Mouse (Mus musculus) forebrain, postnatal 0 days (tissue): Measurements from ENCODE around the gene Tcf7. TPM values are rescaled to one million over a fixed set of nuclear protein-coding genes. Genes with fewer than 3 reads are reported as not detected.

Experiments
- ATAC-seq: fragments of 200-750 bp; cut with Nextera tagmentation; 2 replicates; pipeline ENCODE4 v1.8.0; 2017; ENCODE audit warnings: mild to moderate bottlenecking, moderate library complexity
- DNase-seq: peaks from one replicate; pipeline ENCODE4 v3.0.0-alpha.2; 2015
- H3K27ac ChIP-seq: fragments of 300-500 bp; sonication (generic); 2 replicates; pipeline ENCODE4 v1.5.1; 2014; ENCODE audit warnings: low read depth, mild to moderate bottlenecking, antibody characterized with exemption, low read length, moderate library complexity, mixed read lengths
- H3K27me3 ChIP-seq: fragments of 300-500 bp; sonication (generic); 2 replicates; pipeline ENCODE4 v1.6.1; 2014; ENCODE audit warnings: mild to moderate bottlenecking, low read length, mixed read lengths; ENCODE audit not compliant: insufficient read depth
- H3K36me3 ChIP-seq: fragments of 300-500 bp; sonication (generic); 2 replicates; pipeline ENCODE4 v1.6.1; 2014; ENCODE audit warnings: mild to moderate bottlenecking, moderate library complexity; ENCODE audit not compliant: insufficient read depth
- H3K4me1 ChIP-seq: fragments of 300-500 bp; sonication (generic); 2 replicates; pipeline ENCODE4 v1.6.1; 2014; ENCODE audit warnings: antibody characterized with exemption; ENCODE audit not compliant: insufficient read depth
- H3K4me2 ChIP-seq: fragments of 300-500 bp; sonication (generic); 2 replicates; pipeline ENCODE4 v1.6.1; 2014; ENCODE audit warnings: low read depth, mild to moderate bottlenecking, moderate library complexity
- H3K4me3 ChIP-seq: fragments of 300-500 bp; sonication (generic); 2 replicates; pipeline ENCODE4 v1.5.1; 2014; ENCODE audit warnings: low read depth, low read length, mixed read lengths
- H3K9ac ChIP-seq: fragments of 300-500 bp; sonication (generic); 2 replicates; pipeline ENCODE4 v1.6.1; 2014; ENCODE audit warnings: mild to moderate bottlenecking
- H3K9me3 ChIP-seq: fragments of 300-500 bp; sonication (generic); 2 replicates; pipeline ENCODE4 v1.6.1; 2016; ENCODE audit warnings: low read length
- CTCF ChIP-seq: sonication (generic); IDR thresholded peaks from 2 replicates; pipeline ENCODE4 v1.5.1; 2016; ENCODE audit warnings: antibody characterized with exemption, control low read depth, low read depth
- WGBS: fragments of 180-500 bp; shearing (Covaris S2); extraction: QIAGEN DNeasy Blood & Tissue Kit; methylation state at CpG from one replicate; pipeline ENCODE4 v1.1.7; 2014; 5-methylcytosine and 5-hydroxymethylcytosine counted together
- polyA plus RNA-seq: library from polyadenylated mRNA; unstranded; fragments of >200 nt; fragmentation: Nextera tagmentation; extraction: Ambion mirVana; gene quantifications from 2 replicates; pipeline ENCODE4 v1.2.1, GENCODE M21; 2015
- total RNA-seq: library from RNA; depleted of rRNA; stranded (reverse); fragments of >200 nt; gene quantifications from 2 replicates; pipeline ENCODE4 v1.2.3, GENCODE M21; 2014

Gene Tcf7
- total and polyA plus RNA-seq, 2 experiments from 2014 or later: 2.3 to 4.4 TPM

DNA sequence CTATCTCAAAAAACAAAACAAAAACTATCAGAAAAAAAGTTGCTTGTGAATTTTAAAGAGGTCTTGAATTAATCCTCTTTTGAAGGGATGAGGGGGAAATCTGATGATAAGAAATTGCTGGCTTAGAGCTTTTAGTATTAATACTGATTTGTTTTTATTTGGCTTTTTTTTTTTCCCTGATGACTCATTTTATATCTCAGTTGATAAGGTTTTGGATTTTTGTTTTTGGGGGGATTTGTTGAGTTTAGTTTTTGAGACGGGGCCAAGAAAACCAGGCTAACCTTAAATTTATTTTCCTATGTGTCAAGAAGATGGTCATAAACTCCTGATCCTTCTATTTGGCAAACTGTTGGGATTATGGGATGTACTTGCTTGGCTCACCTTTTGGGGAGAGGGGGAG lies 48.9 kb downstream of the Tcf7 start:
- DNase-seq (no peak), ATAC-seq (no peak)
- no peaks in the 10 kb centered on the region for H3K9me3 ChIP-seq
- no peaks in the 10 kb centered on the region for H3K27me3 ChIP-seq
- H3K9ac ChIP-seq: no peak overlapping the region
- 98% methylated on average over 1 of the region's 1 CpGs for WGBS
- H3K36me3 ChIP-seq: peaks cover 14% of the 10 kb centered on the region
- no peak for TF ChIP-seq CTCF
- no peak overlapping the region for H3K27ac ChIP-seq
- H3K4me1 ChIP-seq: peaks cover 19% of the 10 kb centered on the region
- peak overlapping the region; percentile 75 for H3K4me2 ChIP-seq
- no peak overlapping the region for H3K4me3 ChIP-seq

GRCm38 (mm10) chr11:52233043-52233653 lies 49.7 kb downstream of the Tcf7 start:
- Histone ChIP-seq H3K4me2 (peak overlapping the region; percentile 75), H3K4me3 (peak overlapping the region; percentile 98), H3K9ac (peak overlapping the region; percentile 99), H3K27ac (0 out of 2 replicates have a peak overlapping the region, but pooled peaks have one; percentile 94), H3K36me3 (peaks cover 9% of the 10 kb centered on the region), H3K27me3 (no peaks in the 10 kb centered on the region), H3K9me3 (no peaks in the 10 kb centered on the region), H3K4me1 (peaks cover 19% of the 10 kb centered on the region)
- 32% methylated on average over 3 of the region's 3 CpGs for WGBS
- no peak for DNase-seq
- TF ChIP-seq CTCF: no peak
- no peak for ATAC-seq

DNA sequence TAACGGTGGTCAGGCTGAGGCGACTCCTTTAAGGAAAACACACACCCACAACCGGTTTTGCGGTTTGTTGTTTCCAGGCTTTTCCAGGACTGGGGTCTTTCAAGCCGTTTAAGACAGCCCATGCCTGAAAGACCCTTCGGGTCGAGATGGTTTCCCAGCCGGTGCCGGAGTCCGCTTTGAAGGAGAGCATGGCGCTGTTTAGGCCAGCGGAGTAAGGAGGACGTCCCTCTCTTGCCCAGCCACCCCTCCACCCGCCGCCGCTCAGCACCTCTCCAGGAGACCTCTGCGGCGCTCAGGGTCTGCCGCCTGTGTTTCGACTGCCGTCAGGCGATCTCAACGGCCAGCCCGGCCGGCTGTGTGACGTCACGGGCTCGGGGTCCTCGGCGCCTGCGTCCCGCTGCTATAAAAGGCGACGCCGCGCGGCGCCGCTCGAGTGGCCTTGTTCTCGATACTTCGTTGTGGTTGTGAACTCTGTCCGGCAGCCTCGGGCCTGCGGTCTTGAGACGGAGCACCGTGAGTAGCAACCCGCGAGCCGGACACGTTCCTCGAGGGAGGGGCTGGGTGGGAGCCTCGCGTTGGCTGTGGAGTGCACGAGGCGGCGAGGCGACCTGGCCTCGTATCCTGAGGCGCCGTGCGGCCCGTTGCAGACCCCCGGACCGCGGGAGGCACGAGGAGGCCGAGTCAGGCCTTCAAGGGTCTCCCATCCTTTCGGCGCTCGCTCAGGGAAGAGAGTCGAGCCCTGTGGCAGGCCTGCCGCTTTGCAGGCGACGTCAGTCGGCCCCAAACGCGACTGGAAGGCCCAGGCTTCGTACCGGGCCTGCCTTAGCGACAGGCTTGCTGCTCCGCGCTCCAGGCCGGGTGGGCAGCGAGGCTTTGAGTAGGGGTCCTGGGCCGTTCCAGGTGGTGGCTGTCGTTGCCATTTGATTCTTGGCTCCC lies 50.9 kb downstream of the Tcf7 start, which contains the start of gene Skp1a:
Skp1a (plus strand) TSS at position 390 of the 936 bp plus-strand sequence.
- Histone ChIP-seq H3K9me3 (no peaks in the 10 kb centered on the region), H3K4me3 (peak within 1 kb of the TSS; percentile 98), H3K9ac (peak within 1 kb of the TSS; percentile 99), H3K4me2 (peak within 1 kb of the TSS; percentile 75), H3K27me3 (no peaks in the 10 kb centered on the region), H3K27ac (peak within 1 kb of the TSS; percentile 94), H3K36me3 (no peaks in the 10 kb centered on the region), H3K4me1 (peaks cover 19% of the 10 kb centered on the region)
- TF ChIP-seq CTCF: peak; percentile 22
- peak; percentile 95 for ATAC-seq
- under 1% methylated on average over 83 of the region's 87 CpGs for WGBS
- peak; percentile 97 for DNase-seq

GRCm38 (mm10) chr11:52230694-52231093 lies 52.1 kb downstream of the Tcf7 start:
- Histone ChIP-seq H3K36me3 (no peaks in the 10 kb centered on the region), H3K4me1 (peaks cover 19% of the 10 kb centered on the region), H3K27me3 (no peaks in the 10 kb centered on the region), H3K27ac (no peak overlapping the region), H3K9ac (peak overlapping the region; percentile 99), H3K4me3 (no peak overlapping the region), H3K4me2 (peak overlapping the region; percentile 75), H3K9me3 (no peaks in the 10 kb centered on the region)
- ATAC-seq (no peak), DNase-seq (no peak)
- TF ChIP-seq CTCF: no peak
- 55% methylated on average over 5 of the region's 5 CpGs for WGBS

DNA sequence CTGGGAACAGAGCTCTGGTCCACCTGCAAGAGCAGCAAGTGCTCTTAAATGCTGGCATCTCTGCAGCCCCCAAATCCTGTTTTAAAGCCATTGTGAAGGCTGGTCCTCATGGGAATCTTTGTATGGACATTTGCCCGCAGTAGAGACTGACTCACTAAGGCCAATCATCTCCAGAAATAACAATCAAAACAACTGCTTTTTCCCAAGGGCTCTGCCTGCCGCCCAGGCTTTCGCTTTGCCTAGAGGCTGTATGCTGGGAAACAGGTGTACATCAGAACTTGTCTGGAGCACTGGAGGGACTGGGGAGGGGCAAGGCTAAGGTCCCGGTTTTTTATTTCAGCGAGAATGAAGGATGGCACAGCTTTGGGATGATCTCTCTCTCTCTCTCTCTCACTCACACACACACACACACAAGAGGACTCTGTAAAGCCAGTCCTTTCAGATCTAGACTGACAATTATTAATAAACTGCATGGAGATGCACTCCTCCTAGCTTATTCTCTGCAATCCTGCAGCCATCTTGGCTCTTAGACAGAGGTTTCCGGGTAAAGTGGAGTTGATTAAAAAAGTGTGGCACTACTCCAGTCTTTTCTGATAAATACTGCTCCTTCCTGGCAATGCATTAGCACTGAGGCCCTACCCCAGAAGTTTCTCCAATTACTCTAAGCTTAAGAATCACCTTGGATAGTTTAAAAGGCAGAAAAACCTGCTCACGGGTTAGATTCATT lies 53.9 kb downstream of the Tcf7 start:
- WGBS: 85% methylated on average over 7 of the region's 7 CpGs

DNA sequence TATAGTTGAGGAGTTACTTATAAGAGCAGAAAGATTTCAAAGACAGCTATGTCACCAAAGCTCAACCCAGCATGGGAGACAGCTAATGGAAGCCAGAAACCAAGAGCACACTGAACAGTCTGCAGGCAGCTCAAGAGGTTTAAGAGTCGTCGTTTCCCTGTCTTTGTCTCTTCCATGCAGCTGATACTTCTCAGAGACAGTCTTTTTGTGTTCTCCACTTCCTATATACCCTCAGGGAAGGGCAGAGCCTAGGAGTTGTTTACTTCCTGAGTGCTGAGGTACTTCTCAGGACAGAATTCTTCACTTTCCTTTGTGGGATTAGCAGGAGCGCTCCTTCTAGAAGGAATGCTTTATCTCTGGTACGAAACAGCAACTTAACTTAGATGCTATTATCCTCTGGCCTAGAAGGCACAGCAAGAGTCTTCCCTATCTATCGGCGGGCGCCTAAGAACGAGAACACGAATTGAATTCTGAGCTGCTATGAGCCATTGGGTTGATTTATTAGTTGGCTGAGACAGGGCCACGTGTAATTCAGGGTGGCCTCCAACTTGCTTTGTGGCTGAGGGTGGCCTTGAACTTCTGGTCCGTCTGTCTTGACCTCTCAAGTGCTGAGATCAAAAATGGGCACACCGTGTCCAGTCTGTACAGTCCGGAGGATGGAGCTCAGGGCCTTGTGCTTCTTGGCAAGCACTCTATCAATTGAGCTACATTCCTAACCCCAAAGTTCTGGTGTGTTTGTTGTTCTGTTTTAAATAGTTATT lies 55.2 kb downstream of the Tcf7 start:
- no peak for ATAC-seq
- no peak for TF ChIP-seq CTCF
- 82% methylated on average over 13 of the region's 13 CpGs for WGBS
- H3K36me3 ChIP-seq: no peaks in the 10 kb centered on the region
- H3K9ac ChIP-seq: no peak overlapping the region
- no peak for DNase-seq
- H3K27ac ChIP-seq: no peak overlapping the region
- no peak overlapping the region for H3K4me3 ChIP-seq
- no peaks in the 10 kb centered on the region for H3K27me3 ChIP-seq
- H3K4me2 ChIP-seq: no peak overlapping the region
- H3K4me1 ChIP-seq: peaks cover 5% of the 10 kb centered on the region
- no peaks in the 10 kb centered on the region for H3K9me3 ChIP-seq

More for the DNA sequence above, 53.9 kb downstream of the Tcf7 start:
- TF ChIP-seq CTCF: no peak
- H3K9ac ChIP-seq: no peak overlapping the region
- no peaks in the 10 kb centered on the region for H3K9me3 ChIP-seq
- H3K36me3 ChIP-seq: no peaks in the 10 kb centered on the region
- no peaks in the 10 kb centered on the region for H3K27me3 ChIP-seq
- no peak overlapping the region for H3K4me3 ChIP-seq
- H3K4me2 ChIP-seq: no peak overlapping the region
- DNase-seq (no peak), ATAC-seq (no peak)
- H3K4me1 ChIP-seq: peaks cover 15% of the 10 kb centered on the region
- no peak overlapping the region for H3K27ac ChIP-seq
